Mouse (Mus musculus): ENCODE measurements around the gene Adat1.

DNA sequence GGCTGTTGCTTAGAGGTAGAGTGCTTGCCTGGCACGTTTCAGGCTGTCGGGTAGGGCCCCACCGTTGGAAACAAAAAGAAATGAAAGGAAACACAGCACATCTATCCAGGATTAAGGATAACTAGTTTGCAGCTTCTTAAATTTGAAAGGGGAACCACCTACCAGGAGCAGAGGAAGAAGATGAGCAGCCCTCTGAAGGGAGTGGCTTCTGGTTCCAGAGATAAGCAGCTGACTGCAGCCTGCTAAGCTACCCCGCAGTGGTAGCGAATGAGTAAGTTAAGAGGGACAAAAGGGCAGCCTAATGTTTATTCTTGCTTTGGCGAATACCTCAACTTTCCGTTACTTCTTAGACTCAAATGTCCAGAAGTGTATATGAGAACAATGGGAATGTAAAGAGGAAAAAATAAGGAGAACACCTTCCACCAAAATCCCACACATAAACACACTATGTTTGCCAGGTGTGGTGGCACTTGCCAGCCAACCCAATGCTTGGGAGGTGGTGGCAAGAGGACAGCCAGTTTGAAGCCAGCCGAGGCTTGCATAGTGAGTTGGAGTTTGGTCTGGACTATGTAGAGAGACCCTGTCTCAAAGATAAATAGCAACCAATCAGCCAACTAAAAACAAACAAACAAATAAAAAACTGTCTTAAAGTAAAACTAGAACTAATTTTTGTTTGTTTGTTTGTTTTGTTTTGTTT, 62.3 kb downstream of the Adat1 start:
- TF ChIP-seq CTCF (conservative IDR thresholded peaks at IDR 0.05; ENCODE audit: low read length): no peak
- no peak for TF ChIP-seq POU5F1 (IDR thresholded peaks at IDR 0.05; ENCODE audit: borderline replicate concordance, low read length)
- TF ChIP-seq NANOG (IDR thresholded peaks at IDR 0.05; ENCODE audit: borderline replicate concordance, low read length): no peak

Data from E14TG2a.4 (cell line).